Mouse (Mus musculus) midbrain, embryonic 14.5 days (tissue): ENCODE measurements around the gene Haao. TPM values are rescaled to one million over a fixed set of nuclear protein-coding genes. Genes with fewer than 3 reads are reported as not detected.

Experiments
- ATAC-seq: fragments of 200-750 bp; cut with Nextera tagmentation; 2 replicates; pipeline ENCODE4 v1.8.0; 2017; ENCODE audit warnings: moderate number of reproducible peaks, moderate library complexity; ENCODE audit not compliant: low FRiP score, low TSS enrichment
- DNase-seq: peaks from one replicate; pipeline ENCODE4 v3.0.0-alpha.2; 2015
- H3K27ac ChIP-seq: fragments of 300-500 bp; sonication (generic); replicated peaks from 2 replicates; pipeline ENCODE4 v1.5.1; 2014; ENCODE audit warnings: mild to moderate bottlenecking, low read depth, low read length, moderate library complexity
- H3K27me3 ChIP-seq: fragments of 300-500 bp; sonication (generic); 2 replicates; pipeline ENCODE4 v1.6.1; 2014; ENCODE audit warnings: low read length, control low read depth, mixed read lengths; ENCODE audit not compliant: control insufficient read depth, insufficient read depth
- H3K36me3 ChIP-seq: fragments of 300-500 bp; sonication (generic); 2 replicates; pipeline ENCODE4 v1.6.1; 2014; ENCODE audit warnings: low read length, control low read depth; ENCODE audit not compliant: control insufficient read depth, insufficient read depth
- H3K4me1 ChIP-seq: fragments of 300-500 bp; sonication (generic); 2 replicates; pipeline ENCODE4 v1.6.1; 2014; ENCODE audit warnings: mild to moderate bottlenecking, antibody characterized with exemption, low read length, control low read depth; ENCODE audit not compliant: control insufficient read depth, insufficient read depth
- H3K4me2 ChIP-seq: fragments of 300-500 bp; sonication (generic); 2 replicates; pipeline ENCODE4 v1.6.1; 2014; ENCODE audit warnings: mild to moderate bottlenecking, low read length, moderate library complexity
- H3K4me3 ChIP-seq: fragments of 300-500 bp; sonication (generic); replicated peaks from 2 replicates; pipeline ENCODE4 v1.5.1; 2014; ENCODE audit warnings: low read depth, low read length
- H3K9ac ChIP-seq: fragments of 300-500 bp; sonication (generic); replicated peaks from 2 replicates; pipeline ENCODE4 v1.6.1; 2014; ENCODE audit warnings: mild to moderate bottlenecking, low read length, moderate library complexity
- H3K9me3 ChIP-seq: fragments of 300-500 bp; sonication (generic); 2 replicates; pipeline ENCODE4 v1.6.1; 2016; ENCODE audit warnings: low read length, control low read depth, mixed read lengths; ENCODE audit not compliant: control insufficient read depth
- WGBS: fragments of 180-500 bp; shearing (Covaris S2); extraction: QIAGEN DNeasy Blood & Tissue Kit; methylation state at CpG from one replicate; pipeline ENCODE4 v1.1.7; 2014; 5-methylcytosine and 5-hydroxymethylcytosine counted together
- polyA plus RNA-seq: library from polyadenylated mRNA; unstranded; fragments of >200 nt; fragmentation: Nextera tagmentation; extraction: Ambion mirVana; gene quantifications from 2 replicates; pipeline ENCODE4 v1.2.1, GENCODE M21; 2014

Gene Haao
- polyA plus RNA-seq, 1 experiment from 2014 or later = 0.20 TPM

DNA sequence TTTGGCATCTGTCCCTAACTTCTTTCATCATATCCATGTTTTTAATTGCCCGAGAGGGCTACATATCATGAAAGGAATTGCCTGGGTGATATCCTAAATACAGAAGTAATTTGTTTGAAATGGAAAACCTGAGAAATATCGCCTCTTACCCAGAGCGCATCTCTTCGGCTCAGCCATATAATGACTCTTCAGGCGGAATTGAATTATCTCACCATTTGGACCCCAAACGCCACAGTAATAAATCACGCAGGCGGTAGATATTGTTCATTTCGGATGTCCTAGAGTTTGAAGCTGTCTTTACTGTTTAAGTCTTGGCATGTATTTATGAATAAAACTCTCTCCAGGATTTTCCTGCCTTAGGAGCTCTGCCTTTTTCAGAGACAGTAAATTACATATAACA is 42.7 kb downstream of the Haao start:
- ATAC-seq = no peak

DNA sequence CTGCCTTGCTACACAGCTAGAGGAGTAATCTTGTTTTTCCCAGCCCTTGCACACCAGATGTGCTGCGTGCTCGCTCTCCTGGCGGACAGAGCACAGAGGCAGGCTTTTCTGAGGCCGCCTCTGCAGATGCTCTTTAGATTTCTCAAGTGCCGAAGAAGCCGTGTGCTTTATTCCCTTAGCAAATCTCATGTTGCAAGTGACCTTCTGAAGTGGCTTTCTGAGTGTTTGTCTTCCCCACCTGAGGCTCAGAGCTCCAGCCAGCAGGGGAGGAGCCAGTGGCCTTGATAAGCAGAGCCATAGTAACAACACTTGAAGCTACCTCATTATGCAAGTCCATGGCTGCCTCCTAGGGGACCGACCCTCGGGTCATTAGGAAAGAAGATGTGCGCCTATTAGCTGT is 43.8 kb downstream of the Haao start:
- H3K27me3 ChIP-seq = no peaks in the 10 kb centered on the region
- no peaks in the 10 kb centered on the region for H3K9me3 ChIP-seq
- peak overlapping the region; percentile 32; the same call in 1 of the 2 replicates for H3K27ac ChIP-seq
- DNase-seq = peak; percentile 43
- H3K4me1 ChIP-seq = no peaks in the 10 kb centered on the region
- H3K4me3 ChIP-seq = no peak overlapping the region
- H3K4me2 ChIP-seq = no peak overlapping the region
- ATAC-seq = peak; percentile 43; the same call in 1 of the 2 replicates
- H3K36me3 ChIP-seq = 0 out of 2 replicates have a peak, but pooled peaks cover 8% of the 10 kb centered on the region
- H3K9ac ChIP-seq = no peak overlapping the region
- 69% methylated on average over 9 of the region's 9 CpGs for WGBS

More for the DNA sequence above, 42.7 kb downstream of the Haao start:
- Histone ChIP-seq H3K4me1 (no peaks in the 10 kb centered on the region), H3K36me3 (0 out of 2 replicates have a peak, but pooled peaks cover 9% of the 10 kb centered on the region), H3K9ac (no peak overlapping the region), H3K4me2 (no peak overlapping the region), H3K4me3 (no peak overlapping the region), H3K9me3 (no peaks in the 10 kb centered on the region), H3K27ac (no peak overlapping the region), H3K27me3 (no peaks in the 10 kb centered on the region)
- no peak for DNase-seq
- 86% methylated on average over 9 of the region's 9 CpGs for WGBS

DNA sequence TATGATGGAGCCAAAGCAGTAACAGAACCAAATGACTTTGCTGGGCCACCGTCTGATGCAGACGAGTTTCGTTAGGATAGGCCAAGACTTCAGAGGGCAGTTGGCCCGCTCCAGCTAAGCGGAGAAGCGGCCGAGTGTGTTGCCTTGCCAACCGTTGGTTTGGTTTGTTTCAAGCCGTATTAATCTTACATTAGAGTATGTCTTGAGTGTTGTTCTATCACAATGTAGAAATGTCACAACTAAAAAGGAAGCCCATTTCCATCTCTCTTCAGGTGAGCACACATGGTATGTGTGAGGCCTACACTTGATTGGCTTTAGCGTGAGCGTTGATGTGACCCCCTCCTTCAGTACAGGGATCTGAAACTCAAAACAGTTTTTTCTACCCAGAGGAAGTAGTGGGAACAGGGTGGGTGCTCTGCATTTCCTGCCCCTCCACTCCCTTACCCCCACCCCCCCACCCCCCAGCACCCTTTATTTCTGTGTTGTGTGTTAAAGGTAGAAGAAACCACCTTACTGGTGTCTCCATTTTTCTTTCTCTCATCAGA is 48.2 kb downstream of the Haao start:
- H3K4me2 ChIP-seq = no peak overlapping the region
- WGBS = 92% methylated on average over 11 of the region's 11 CpGs
- no peak overlapping the region for H3K4me3 ChIP-seq
- DNase-seq (no peak), ATAC-seq (no peak)
- no peaks in the 10 kb centered on the region for H3K27me3 ChIP-seq
- 0 out of 2 replicates have a peak, but pooled peaks cover 4% of the 10 kb centered on the region for H3K36me3 ChIP-seq
- H3K9me3 ChIP-seq = no peaks in the 10 kb centered on the region
- H3K4me1 ChIP-seq = no peaks in the 10 kb centered on the region
- H3K9ac ChIP-seq = no peak overlapping the region
- H3K27ac ChIP-seq = no peak overlapping the region

DNA sequence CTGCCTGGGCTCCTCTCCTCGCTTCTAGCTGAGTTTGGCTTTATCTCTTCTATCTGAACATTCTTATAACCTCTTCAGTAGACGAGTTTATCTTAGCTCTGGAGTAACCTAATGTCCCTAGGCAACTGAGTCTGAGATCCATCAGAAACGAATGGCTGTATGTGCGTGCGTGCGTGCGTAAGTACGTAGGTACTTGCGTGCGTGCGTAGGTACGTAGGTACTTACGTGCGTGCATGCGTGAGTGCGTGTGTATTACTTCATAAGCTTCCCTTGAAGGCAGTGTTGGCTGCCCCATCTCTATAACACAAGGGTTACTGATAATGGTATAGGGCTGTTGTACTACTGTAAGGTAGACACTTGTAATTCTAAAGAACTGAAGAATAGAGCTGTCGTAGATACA is 52.6 kb downstream of the Haao start:
- no peaks in the 10 kb centered on the region for H3K9me3 ChIP-seq
- ATAC-seq (no peak), DNase-seq (no peak)
- H3K4me3 ChIP-seq = no peak overlapping the region
- H3K27me3 ChIP-seq = no peaks in the 10 kb centered on the region
- no peaks in the 10 kb centered on the region for H3K36me3 ChIP-seq
- no peaks in the 10 kb centered on the region for H3K4me1 ChIP-seq
- no peak overlapping the region for H3K4me2 ChIP-seq
- H3K9ac ChIP-seq = no peak overlapping the region
- 97% methylated on average over 17 of the region's 17 CpGs for WGBS
- no peak overlapping the region for H3K27ac ChIP-seq

DNA sequence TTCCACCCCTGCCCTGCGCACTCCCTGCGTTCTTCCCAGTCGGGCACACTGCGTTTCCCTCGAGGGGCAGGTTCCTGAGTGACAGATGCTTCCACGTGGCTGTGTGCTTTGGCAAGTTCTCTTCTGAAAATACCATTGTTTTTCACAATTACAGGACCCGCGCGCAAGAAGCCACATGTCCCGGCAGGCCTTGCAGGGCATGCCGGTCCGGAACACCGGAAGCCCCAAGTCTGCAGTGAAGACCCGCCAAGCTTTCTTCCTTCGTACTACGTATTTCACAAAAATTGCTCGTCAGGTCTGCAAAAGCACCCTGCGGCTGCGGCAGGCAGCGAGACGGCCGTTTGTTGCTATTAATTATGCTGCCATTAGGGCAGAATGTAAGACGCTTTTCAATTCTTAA is 55.4 kb downstream of the Haao start:
- H3K9ac ChIP-seq = no peak overlapping the region
- 0 out of 2 replicates have a peak, but pooled peaks cover 5% of the 10 kb centered on the region for H3K36me3 ChIP-seq
- DNase-seq (no peak), ATAC-seq (no peak)
- H3K4me3 ChIP-seq = no peak overlapping the region
- no peaks in the 10 kb centered on the region for H3K4me1 ChIP-seq
- no peaks in the 10 kb centered on the region for H3K9me3 ChIP-seq
- WGBS = 76% methylated on average over 23 of the region's 23 CpGs
- H3K27me3 ChIP-seq = no peaks in the 10 kb centered on the region
- no peak overlapping the region for H3K27ac ChIP-seq
- H3K4me2 ChIP-seq = no peak overlapping the region

DNA sequence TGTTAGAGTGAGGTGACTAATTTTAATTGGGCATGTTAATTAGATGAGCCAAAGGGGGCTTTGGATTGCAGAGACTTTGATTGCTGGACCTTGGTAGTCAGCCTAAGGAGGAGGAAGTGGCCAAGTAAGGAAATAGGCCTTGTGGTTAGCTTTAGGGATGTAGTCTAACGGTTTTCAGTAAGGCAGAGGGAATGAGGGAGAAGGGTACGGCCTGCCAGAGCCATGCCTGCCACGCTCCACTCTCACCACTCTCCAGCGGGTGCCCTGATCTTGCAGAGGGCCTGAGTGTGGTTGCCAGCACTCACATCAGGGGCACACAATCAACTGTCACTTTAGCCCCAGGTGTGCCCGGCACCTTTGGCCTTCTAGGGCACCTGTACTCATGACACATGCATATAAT is 57.6 kb downstream of the Haao start:
- Histone ChIP-seq H3K4me1 (no peaks in the 10 kb centered on the region), H3K27me3 (no peaks in the 10 kb centered on the region), H3K36me3 (0 out of 2 replicates have a peak, but pooled peaks cover 5% of the 10 kb centered on the region), H3K4me2 (no peak overlapping the region), H3K4me3 (no peak overlapping the region), H3K27ac (no peak overlapping the region), H3K9ac (no peak overlapping the region), H3K9me3 (no peaks in the 10 kb centered on the region)
- 86% methylated on average over 5 of the region's 5 CpGs for WGBS
- DNase-seq = no peak
- no peak for ATAC-seq

DNA sequence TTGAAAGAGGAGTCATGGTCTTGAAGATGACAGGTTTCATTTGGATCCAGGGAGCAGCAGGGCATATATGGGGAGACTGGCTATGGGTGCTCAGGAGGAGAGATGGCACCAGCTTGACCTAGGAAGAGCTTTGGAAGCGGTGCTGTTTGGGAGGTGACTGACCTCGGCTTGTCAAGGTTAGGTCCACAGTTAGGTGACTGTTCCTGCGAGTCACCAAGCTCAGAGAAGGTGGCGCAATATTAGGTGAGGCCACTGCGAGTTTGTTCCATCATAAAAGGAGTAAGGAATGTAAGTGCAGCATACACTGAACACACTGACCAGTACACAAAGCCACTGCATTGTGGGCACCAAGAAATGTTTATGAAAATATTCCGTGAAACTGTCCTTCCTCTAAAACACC is 61.3 kb downstream of the Haao start:
- 96% methylated on average over 6 of the region's 6 CpGs for WGBS
- Histone ChIP-seq H3K9ac (no peak overlapping the region), H3K27me3 (no peaks in the 10 kb centered on the region), H3K4me1 (no peaks in the 10 kb centered on the region), H3K27ac (no peak overlapping the region), H3K4me3 (no peak overlapping the region), H3K4me2 (no peak overlapping the region), H3K9me3 (no peaks in the 10 kb centered on the region), H3K36me3 (peaks cover 5% of the 10 kb centered on the region; the same call in 1 of the 2 replicates)
- no peak for DNase-seq
- ATAC-seq = no peak

DNA sequence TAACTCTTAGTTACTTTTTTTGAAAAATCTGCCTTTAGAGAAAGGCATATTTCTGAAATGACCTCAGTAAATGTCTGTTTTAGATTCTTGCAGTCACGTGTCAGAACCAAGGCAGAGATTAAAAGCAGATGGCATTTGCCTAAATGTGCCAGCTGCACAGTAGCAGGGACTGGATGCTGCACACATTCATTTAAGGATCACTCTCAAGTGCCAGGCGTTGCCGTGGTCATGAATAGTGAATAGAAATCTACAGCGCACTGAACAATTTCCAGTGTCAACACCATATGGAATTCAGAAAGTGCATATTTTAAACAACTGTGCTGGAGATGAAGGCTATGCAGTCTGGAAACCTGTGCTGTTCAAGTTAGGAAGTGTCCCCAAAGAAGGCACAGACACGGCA is 65.0 kb downstream of the Haao start:
- no peaks in the 10 kb centered on the region for H3K4me1 ChIP-seq
- H3K9me3 ChIP-seq = no peaks in the 10 kb centered on the region
- no peaks in the 10 kb centered on the region; the same call in 1 of the 2 replicates for H3K36me3 ChIP-seq
- ATAC-seq = no peak
- no peaks in the 10 kb centered on the region for H3K27me3 ChIP-seq
- DNase-seq = peak; percentile 32
- H3K27ac ChIP-seq = no peak overlapping the region
- no peak overlapping the region for H3K9ac ChIP-seq
- H3K4me3 ChIP-seq = no peak overlapping the region
- 50% methylated on average over 5 of the region's 5 CpGs for WGBS
- H3K4me2 ChIP-seq = no peak overlapping the region
